Mouse (Mus musculus) lung, postnatal 36 days (tissue): Measurements from ENCODE around the gene Fam222a.

ENCODE experiments used
- DNase-seq: peaks from one replicate; pipeline ENCODE4 v3.0.0; 2022; ENCODE audit warnings: mixed read lengths

Gene Fam222a

GRCm38 (mm10) chr5:114616336-114617061 is 48.7 kb downstream of the Fam222a start:
- DNase-seq, result no peak

GRCm38 (mm10) chr5:114617809-114618208 is 50.0 kb downstream of the Fam222a start:
- DNase-seq, result no peak

- peak; percentile 88 for DNase-seq
Measured at GRCm38 (mm10) chr5:114618851-114619250, 51.0 kb downstream of the Fam222a start.

- DNase-seq, result peak; percentile 32
Measured at GRCm38 (mm10) chr5:114620305-114620704, 52.5 kb downstream of the Fam222a start.

GRCm38 (mm10) chr5:114625590-114625989 is 57.8 kb downstream of the Fam222a start:
- peak; percentile 67 for DNase-seq

GRCm38 (mm10) chr5:114631336-114631735 is 63.5 kb downstream of the Fam222a start:
- peak; percentile 38 for DNase-seq

GRCm38 (mm10) chr5:114636091-114636490 is 68.3 kb downstream of the Fam222a start:
- no peak for DNase-seq

GRCm38 (mm10) chr5:114638769-114639644 is 71.2 kb downstream of the Fam222a start:
- DNase-seq, result peak; percentile 96

GRCm38 (mm10) chr5:114639645-114639957 is 71.8 kb downstream of the Fam222a start:
- no peak for DNase-seq

- no peak for DNase-seq
Measured at GRCm38 (mm10) chr5:114640809-114641208, 73.0 kb downstream of the Fam222a start.

- no peak for DNase-seq
Measured at GRCm38 (mm10) chr5:114644918-114645317, 77.1 kb downstream of the Fam222a start.

- no peak for DNase-seq
Measured at GRCm38 (mm10) chr5:114645916-114646315, 78.1 kb downstream of the Fam222a start.

GRCm38 (mm10) chr5:114647211-114647974 is 79.6 kb downstream of the Fam222a start:
- peak; percentile 72 for DNase-seq

GRCm38 (mm10) chr5:114648728-114649311 is 81.0 kb downstream of the Fam222a start:
- DNase-seq, result peak; percentile 63

GRCm38 (mm10) chr5:114651002-114651401 is 83.2 kb downstream of the Fam222a start:
- DNase-seq, result no peak

- DNase-seq, result no peak
Measured at GRCm38 (mm10) chr5:114651449-114651848, 83.6 kb downstream of the Fam222a start.

GRCm38 (mm10) chr5:114653656-114654437 is 86.0 kb downstream of the Fam222a start:
- peak; percentile 60 for DNase-seq

- DNase-seq, result no peak
Measured at GRCm38 (mm10) chr5:114655721-114656120, 87.9 kb downstream of the Fam222a start.

- no peak for DNase-seq
Measured at GRCm38 (mm10) chr5:114656305-114656704, 88.5 kb downstream of the Fam222a start.

GRCm38 (mm10) chr5:114657426-114657825 is 89.6 kb downstream of the Fam222a start:
- DNase-seq, result no peak

GRCm38 (mm10) chr5:114658255-114658654 is 90.4 kb downstream of the Fam222a start, which contains the start of gene Trpv4:
Gene Trpv4 (minus strand): TSS chr5:114658421.
- no peak for DNase-seq

GRCm38 (mm10) chr5:114661029-114661428 is 93.2 kb downstream of the Fam222a start:
- DNase-seq, result no peak
